Mouse (Mus musculus) embryo, embryonic 10.5 days (tissue): ENCODE measurements around the gene Atp1a2.
A peak's percentile ranks its signal among the peaks of the same experiment; 100 is the strongest.
"Not testable (repeated sequence)": the region's sequence is repeated elsewhere in the genome, so short reads cannot be mapped to it uniquely, and the experiment has no call there.

Experiments used
- DNase-seq: peaks from one replicate; pipeline ENCODE4 v3.0.0-alpha.2; 2015; ENCODE audit warnings: low spot score

The Atp1a2 gene

GRCm38 (mm10) chr1:172271765-172272164 lies 26.1 kb downstream of the Atp1a2 start:
- DNase-seq: peak; percentile 47

DNA sequence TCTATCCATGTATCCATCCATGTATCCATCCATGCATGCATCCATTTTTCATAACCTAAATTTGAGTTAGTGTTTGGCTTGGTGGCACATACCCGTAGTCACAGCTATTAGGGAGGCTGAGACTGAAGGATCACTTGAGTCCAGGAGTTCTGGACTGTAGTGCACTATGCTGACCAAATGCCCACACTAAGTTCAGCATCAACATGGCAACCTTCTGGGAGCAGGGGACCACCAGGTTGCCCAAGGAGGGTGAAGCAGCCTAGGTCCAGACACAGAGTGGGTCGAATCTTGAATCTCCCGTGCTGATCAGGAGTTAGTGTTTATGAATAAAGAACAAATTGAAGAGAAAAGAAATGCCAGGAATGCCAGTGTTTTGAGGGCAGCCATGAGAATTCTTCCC lies 26.7 kb downstream of the Atp1a2 start:
- DNase-seq: no peak

DNA sequence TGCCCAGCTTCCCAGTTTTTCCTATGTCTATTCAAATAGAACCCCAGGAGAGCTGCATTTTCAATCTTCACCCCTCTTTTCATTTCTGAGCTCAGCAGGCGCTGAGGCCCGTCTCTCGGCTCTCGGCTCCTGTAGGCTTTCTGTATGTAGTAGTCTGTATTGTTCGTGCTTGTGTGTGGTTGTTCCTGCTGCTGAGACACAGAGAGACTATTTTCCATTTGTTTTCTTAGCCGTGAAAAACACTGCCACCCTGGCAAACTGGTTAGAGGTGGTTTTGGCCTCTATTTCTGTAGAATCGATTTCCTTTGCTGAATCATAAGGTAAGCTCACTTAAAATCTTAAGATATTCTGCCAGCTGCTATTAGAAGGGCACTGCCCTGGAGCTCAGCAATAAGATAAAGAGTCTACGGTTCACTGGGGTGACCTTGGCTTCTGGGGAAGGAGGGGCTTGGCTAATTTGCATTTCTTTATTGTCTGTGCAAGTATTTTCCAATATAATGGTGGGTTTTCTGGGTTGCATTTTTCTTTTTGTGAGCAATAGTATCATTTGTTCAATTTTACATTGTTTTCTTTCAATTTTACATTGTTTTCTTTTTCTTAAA lies 36.3 kb downstream of the Atp1a2 start, which contains the start of gene Igsf8:
TSS of gene Igsf8 (plus strand) at position 165 of the 602 bp plus-strand sequence.
- DNase-seq: peak; percentile 47

DNA sequence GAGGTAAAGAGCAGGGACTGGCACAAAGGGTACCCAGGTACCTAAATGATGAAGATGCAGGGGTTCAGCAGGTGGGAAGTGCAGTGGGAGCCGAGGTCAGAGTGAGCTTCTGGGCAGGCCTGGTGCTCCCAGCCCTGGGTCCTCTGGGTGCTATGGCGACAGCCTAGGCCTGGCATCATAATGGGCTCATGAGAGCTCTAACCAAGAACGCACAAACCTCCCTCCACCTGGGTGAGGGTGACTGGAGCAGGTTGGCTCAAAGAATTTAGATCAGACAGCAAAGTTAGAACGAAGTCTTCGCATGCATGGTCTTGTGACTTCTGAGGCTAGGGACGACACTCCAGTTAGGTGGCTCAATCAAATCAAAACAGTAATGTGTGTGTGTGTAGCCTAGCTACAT lies 39.5 kb downstream of the Atp1a2 start, which contains the start of gene Atp1a4:
TSS of gene Atp1a4 (minus strand) at position 101 of the 400 bp plus-strand sequence.
- no peak for DNase-seq

DNA sequence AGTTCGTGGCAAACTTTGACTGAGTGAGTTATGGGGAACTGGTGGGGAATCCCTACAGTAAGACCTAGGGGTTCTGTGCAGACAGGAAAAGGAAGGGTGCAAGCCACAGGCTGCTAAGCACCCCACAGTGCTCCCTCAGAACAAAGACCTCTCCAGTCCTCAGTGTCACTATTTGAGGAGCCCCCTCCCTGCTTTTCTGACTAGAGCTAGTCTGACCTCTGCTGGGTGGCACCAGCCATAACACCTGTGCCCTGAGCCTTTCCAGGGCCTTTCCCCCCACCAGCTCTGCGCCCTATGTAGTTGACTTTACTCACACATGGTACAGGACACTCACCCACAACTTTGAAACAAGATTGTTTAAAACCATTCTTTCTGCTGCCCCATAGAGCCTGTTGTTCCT lies 50.2 kb downstream of the Atp1a2 start:
- DNase-seq: peak; percentile 78

- no peak for DNase-seq
Observed at GRCm38 (mm10) chr1:172247216-172247615, 50.6 kb downstream of the Atp1a2 start.

- not testable (repeated sequence) for DNase-seq
Observed at GRCm38 (mm10) chr1:172244645-172245044, 53.2 kb downstream of the Atp1a2 start.

GRCm38 (mm10) chr1:172243547-172244205 lies 54.2 kb downstream of the Atp1a2 start:
- DNase-seq: peak; percentile 27

GRCm38 (mm10) chr1:172242401-172242800 lies 55.5 kb downstream of the Atp1a2 start:
- peak; percentile 37 for DNase-seq

GRCm38 (mm10) chr1:172240945-172241708 lies 56.7 kb downstream of the Atp1a2 start:
- peak; percentile 48 for DNase-seq

GRCm38 (mm10) chr1:172229215-172229614 lies 68.6 kb downstream of the Atp1a2 start:
- no peak for DNase-seq

DNA sequence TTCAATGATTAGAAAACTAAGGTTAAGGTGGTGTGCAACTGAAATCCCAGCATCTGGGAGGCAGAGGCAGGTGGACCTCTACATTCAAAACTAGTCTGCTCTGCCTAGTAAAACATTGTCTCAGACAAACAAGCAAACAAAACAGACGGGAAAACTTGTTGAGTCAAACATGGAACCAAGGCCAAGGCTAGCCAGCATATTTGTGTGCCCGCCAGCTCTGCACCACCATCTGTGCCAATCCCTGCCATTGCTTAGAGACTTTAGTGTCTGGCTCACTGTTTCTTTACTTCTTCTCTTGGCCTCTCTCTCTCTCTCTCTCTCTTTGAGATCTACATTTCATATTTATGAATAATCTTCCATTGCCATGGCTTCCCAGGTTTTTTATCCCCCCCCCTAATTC lies 69.7 kb downstream of the Atp1a2 start:
- no peak for DNase-seq
